Mouse (Mus musculus) lung, postnatal 0 days (tissue): ENCODE results near the gene Stxbp4.

ENCODE experiments used
- CTCF ChIP-seq: IDR thresholded peaks from 2 replicates; pipeline ENCODE4 v1.5.1; 2016; ENCODE audit warnings: antibody characterized with exemption, mild to moderate bottlenecking
- EP300 ChIP-seq: IDR thresholded peaks from 2 replicates; pipeline ENCODE4 v1.6.1; 2016; ENCODE audit warnings: antibody characterized with exemption, mild to moderate bottlenecking, control low read depth

DNA sequence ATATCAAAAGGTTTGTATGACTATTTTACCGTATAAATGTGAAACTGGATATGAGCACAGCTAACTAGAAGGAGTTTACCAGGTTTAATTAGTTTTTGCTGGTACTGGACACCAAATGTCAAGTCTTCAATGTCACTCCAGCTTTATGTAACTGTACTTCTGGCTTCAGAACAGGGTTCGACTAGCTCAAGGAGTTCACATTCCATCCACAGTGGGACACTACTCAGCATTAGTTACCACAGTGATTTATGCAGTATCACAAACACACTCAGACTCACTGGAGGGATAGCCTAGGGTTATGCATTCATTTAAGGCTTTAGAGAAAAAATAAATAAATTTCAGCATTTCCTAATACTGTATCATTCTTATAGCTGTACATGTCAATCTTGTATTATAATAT, 5.4 kb downstream of the Stxbp4 start:
- peak; percentile 36 for TF ChIP-seq CTCF
- TF ChIP-seq EP300 = no peak
